Mouse (Mus musculus) liver, adult 2 months (tissue): ENCODE measurements around the gene Stard5. TPM values are rescaled to one million over a fixed set of nuclear protein-coding genes. Genes with fewer than 3 reads are reported as not detected.

Experiments used
- DNase-seq: peaks from one replicate; pipeline ENCODE4 v3.0.0-alpha.2; 2011; ENCODE audit warnings: low read depth, low spot score; ENCODE audit errors: extremely low read depth
- H3K27ac ChIP-seq: fragments of 200-500 bp; replicated peaks from 2 replicates; pipeline ENCODE4 v1.5.1; 2012; ENCODE audit warnings: low read depth, mild to moderate bottlenecking, control low read depth, inconsistent platforms, low read length; ENCODE audit not compliant: insufficient read depth
- H3K27me3 ChIP-seq: fragments of 200-500 bp; 2 replicates; pipeline ENCODE4 v1.6.1; 2012; ENCODE audit warnings: mild to moderate bottlenecking, moderate library complexity, low read length, inconsistent platforms; ENCODE audit not compliant: control insufficient read depth, insufficient read depth
- H3K36me3 ChIP-seq: fragments of 200-500 bp; 2 replicates; pipeline ENCODE4 v1.6.1; 2012; ENCODE audit warnings: low read length, inconsistent platforms; ENCODE audit not compliant: control insufficient read depth, insufficient read depth
- H3K4me1 ChIP-seq: fragments of 200-500 bp; 2 replicates; pipeline ENCODE4 v1.6.1; 2011; ENCODE audit warnings: low read length; ENCODE audit not compliant: control insufficient read depth, insufficient read depth
- H3K4me3 ChIP-seq: fragments of 200-500 bp; 2 replicates; pipeline ENCODE4 v1.5.1; 2011; ENCODE audit warnings: low read depth, mild to moderate bottlenecking, control low read depth, low read length, moderate library complexity; ENCODE audit not compliant: insufficient read depth
- H3K79me2 ChIP-seq: fragments of 200-500 bp; 2 replicates; pipeline ENCODE4 v1.6.1; 2012; ENCODE audit warnings: inconsistent platforms, mild to moderate bottlenecking, low read length, moderate library complexity; ENCODE audit not compliant: control insufficient read depth, insufficient read depth
- H3K9ac ChIP-seq: fragments of 200-500 bp; 2 replicates; pipeline ENCODE4 v1.6.1; 2012; ENCODE audit warnings: low read depth, mild to moderate bottlenecking, control low read depth, inconsistent platforms, low read length
- CTCF ChIP-seq: fragments of 200-500 bp; IDR thresholded peaks from 2 replicates; pipeline ENCODE4 v1.5.1; 2011; ENCODE audit warnings: low read depth, low read length, control low read depth
- POLR2A ChIP-seq: fragments of 200-500 bp; IDR thresholded peaks from 2 replicates; pipeline ENCODE4 v1.6.1; 2011; ENCODE audit warnings: low read length, control low read depth; ENCODE audit not compliant: insufficient read depth; ENCODE audit errors: extremely low read depth
- WGBS: fragments of 180-500 bp; shearing (Covaris S2); methylation state at CpG from one replicate; pipeline ENCODE4 v1.1.7; 2018; 5-methylcytosine and 5-hydroxymethylcytosine counted together
- polyA plus RNA-seq: library from polyadenylated mRNA; depleted of rRNA; stranded (reverse); fragments of >200 nt; gene quantifications from 2 replicates; pipeline ENCODE4 v1.2.3, GENCODE M21; 2012
- total RNA-seq: library from RNA; depleted of rRNA; stranded (reverse); fragments of >200 nt; gene quantifications from 2 replicates; pipeline ENCODE4 v1.2.3, GENCODE M21; 2014

Gene Stard5
- total and polyA plus RNA-seq, 2 experiments, result 66.9 to 130 TPM

DNA sequence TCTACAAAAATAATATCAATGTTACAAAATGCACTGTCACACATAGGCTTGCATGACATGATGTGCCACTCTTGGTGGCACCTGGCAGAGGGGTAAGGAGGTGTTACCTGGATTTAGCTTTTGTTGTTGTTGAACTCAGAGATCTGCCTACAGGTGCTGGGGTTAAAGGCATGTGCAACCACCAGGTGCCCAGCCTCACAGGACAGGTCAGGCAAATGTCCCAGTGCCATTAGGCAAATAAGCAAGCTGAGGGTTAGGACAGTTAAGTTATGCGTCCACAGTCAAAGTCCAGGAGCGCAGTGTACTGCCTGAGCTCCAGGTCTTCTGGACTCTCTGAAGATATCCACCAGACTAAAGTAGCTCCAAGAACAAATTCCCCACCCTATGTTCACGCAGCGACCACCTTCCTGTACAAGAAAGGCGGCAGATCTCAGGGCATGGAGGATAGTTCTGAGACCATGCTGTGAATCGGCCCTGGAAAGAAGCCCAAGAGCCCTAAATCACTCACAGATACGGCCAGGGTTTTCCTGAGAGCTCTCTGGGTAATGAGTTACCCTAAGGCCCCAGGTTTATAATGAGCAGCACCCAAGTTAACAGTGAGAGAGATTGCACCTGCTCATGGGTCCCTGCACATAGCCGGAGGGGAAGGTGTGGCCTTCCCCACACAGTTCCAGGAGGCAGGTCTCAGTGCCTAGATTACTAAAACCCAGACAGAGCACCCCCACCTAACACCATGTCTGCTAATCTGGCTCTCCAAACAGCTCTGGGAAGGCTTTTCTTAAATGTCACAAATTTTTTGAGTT is 6.2 kb downstream of the Stard5 start:
- H3K27ac ChIP-seq, result peak overlapping the region; percentile 97
- peaks cover 77% of the 10 kb centered on the region for H3K36me3 ChIP-seq
- peak; percentile 97 for DNase-seq
- peak overlapping the region; percentile 79 for H3K9ac ChIP-seq
- no peaks in the 10 kb centered on the region for H3K27me3 ChIP-seq
- WGBS, result 36% methylated on average over 8 of the region's 8 CpGs
- peaks cover 35% of the 10 kb centered on the region for H3K4me1 ChIP-seq
- H3K4me3 ChIP-seq, result no peak overlapping the region
- peaks cover 4% of the 10 kb centered on the region; the same call in 1 of the 2 replicates for H3K79me2 ChIP-seq
- TF ChIP-seq CTCF (no peak), POLR2A (0 out of 2 replicates have a peak, but pooled peaks have one; percentile 17)

DNA sequence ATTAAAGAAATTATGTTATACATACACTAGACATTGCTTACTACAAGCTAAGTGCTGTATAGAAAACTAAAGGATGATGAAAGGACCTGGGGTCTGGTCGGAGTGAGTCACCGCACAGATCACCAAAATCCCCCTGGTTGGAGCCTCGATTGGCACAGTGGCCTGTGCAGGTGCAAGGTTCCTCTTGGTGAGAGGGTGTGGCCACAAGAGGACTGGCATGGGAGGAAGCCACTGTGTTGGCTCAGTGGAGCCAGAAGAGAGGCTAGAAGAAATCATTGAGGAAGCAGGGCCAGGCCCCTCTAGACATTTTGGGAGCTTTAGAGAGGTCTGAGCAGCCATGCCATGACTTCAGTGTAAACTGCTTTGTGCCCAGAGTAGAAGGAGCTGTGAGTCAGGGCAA is 7.3 kb downstream of the Stard5 start:
- H3K4me3 ChIP-seq, result no peak overlapping the region
- H3K4me1 ChIP-seq, result peaks cover 30% of the 10 kb centered on the region
- TF ChIP-seq POLR2A (no peak), CTCF (no peak)
- no peak for DNase-seq
- no peak overlapping the region for H3K27ac ChIP-seq
- WGBS, result 63% methylated on average over 3 of the region's 3 CpGs
- H3K36me3 ChIP-seq, result peaks cover 73% of the 10 kb centered on the region
- no peaks in the 10 kb centered on the region for H3K27me3 ChIP-seq
- H3K79me2 ChIP-seq, result peaks cover 4% of the 10 kb centered on the region; the same call in 1 of the 2 replicates
- no peak overlapping the region for H3K9ac ChIP-seq

DNA sequence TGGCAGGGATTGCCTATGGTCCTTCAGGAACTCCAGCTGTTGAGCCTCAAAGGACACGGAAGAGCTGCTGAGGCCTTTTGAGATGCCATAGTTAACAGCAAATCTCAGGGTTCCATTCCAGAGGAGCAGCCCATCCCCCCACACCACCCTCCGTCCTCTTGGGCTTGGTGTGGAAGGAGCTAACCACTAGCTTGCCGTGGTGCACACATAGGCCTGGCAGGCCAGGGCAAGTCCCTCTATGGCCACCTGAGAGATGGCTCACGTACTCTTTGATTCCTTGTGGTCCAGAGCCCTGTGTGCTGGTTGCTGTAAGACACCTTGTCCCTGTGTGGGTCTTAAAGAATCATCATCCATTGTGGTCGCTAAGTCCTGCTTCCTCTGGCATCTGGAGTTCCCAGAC is 8.8 kb downstream of the Stard5 start:
- Histone ChIP-seq H3K4me1 (peaks cover 23% of the 10 kb centered on the region), H3K27ac (no peak overlapping the region), H3K9ac (no peak overlapping the region), H3K79me2 (no peaks in the 10 kb centered on the region), H3K4me3 (no peak overlapping the region), H3K36me3 (peaks cover 65% of the 10 kb centered on the region), H3K27me3 (no peaks in the 10 kb centered on the region)
- DNase-seq, result no peak
- TF ChIP-seq POLR2A, result no peak
- TF ChIP-seq CTCF, result no peak
- 94% methylated on average over 5 of the region's 5 CpGs for WGBS

DNA sequence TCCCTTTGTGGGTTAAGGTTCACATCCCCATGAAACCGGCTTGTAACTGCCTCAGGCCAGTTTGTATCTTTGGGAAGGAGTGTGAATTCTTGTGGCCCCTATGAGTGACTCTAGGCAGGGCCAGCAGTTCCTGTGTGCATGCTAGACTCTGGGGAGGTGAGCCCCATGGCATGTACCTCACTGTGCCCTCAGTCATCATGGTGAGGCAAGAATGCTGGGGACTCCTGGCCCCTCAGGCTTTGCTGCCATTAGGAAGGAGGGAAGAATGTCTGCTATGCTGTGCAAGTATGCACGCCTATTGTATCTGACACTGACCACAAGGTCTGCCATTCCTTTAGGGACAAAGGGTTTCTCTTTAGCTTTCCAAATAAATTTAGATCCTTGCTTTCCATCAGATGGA is 9.4 kb downstream of the Stard5 start:
- no peak for DNase-seq
- 95% methylated on average over 2 of the region's 2 CpGs for WGBS

GRCm38 (mm10) chr7:83643581-83643980 is 11.8 kb downstream of the Stard5 start:
- Histone ChIP-seq H3K27ac (no peak overlapping the region), H3K4me3 (no peak overlapping the region), H3K79me2 (no peaks in the 10 kb centered on the region), H3K9ac (no peak overlapping the region), H3K27me3 (no peaks in the 10 kb centered on the region), H3K4me1 (peaks cover 1% of the 10 kb centered on the region), H3K36me3 (peaks cover 41% of the 10 kb centered on the region)
- TF ChIP-seq POLR2A (no peak), CTCF (no peak)
- WGBS, result 80% methylated on average over 6 of the region's 6 CpGs
- DNase-seq, result no peak

More for the DNA sequence above, 9.4 kb downstream of the Stard5 start:
- Histone ChIP-seq H3K9ac (no peak overlapping the region), H3K4me1 (peaks cover 19% of the 10 kb centered on the region), H3K27me3 (no peaks in the 10 kb centered on the region), H3K4me3 (no peak overlapping the region), H3K36me3 (peaks cover 60% of the 10 kb centered on the region), H3K27ac (no peak overlapping the region), H3K79me2 (no peaks in the 10 kb centered on the region)
- TF ChIP-seq POLR2A (no peak), CTCF (no peak)

- TF ChIP-seq POLR2A (no peak), CTCF (no peak)
- no peaks in the 10 kb centered on the region for H3K79me2 ChIP-seq
- peak; percentile 51 for DNase-seq
- no peak overlapping the region for H3K27ac ChIP-seq
- 14% methylated on average over 2 of the region's 2 CpGs for WGBS
- peaks cover 1% of the 10 kb centered on the region for H3K4me1 ChIP-seq
- H3K27me3 ChIP-seq, result no peaks in the 10 kb centered on the region
- no peak overlapping the region for H3K9ac ChIP-seq
- H3K4me3 ChIP-seq, result no peak overlapping the region
- peaks cover 30% of the 10 kb centered on the region for H3K36me3 ChIP-seq
Observed at GRCm38 (mm10) chr7:83644761-83645160, 13.0 kb downstream of the Stard5 start.
